Mouse (Mus musculus) thymus, postnatal 4 days (tissue): Measurements from ENCODE around the gene Spice1.
A peak's percentile ranks its signal among the peaks of the same experiment; 100 is the strongest.

Experiments used
- DNase-seq: peaks from one replicate; pipeline ENCODE4 v3.0.0; 2021

The Spice1 gene

GRCm38 (mm10) chr16:44347071-44347901 lies at the start of gene Spice1:
Gene Spice1, plus strand, starts transcription at chr16:44347121.
- peak; percentile 98 for DNase-seq

DNA sequence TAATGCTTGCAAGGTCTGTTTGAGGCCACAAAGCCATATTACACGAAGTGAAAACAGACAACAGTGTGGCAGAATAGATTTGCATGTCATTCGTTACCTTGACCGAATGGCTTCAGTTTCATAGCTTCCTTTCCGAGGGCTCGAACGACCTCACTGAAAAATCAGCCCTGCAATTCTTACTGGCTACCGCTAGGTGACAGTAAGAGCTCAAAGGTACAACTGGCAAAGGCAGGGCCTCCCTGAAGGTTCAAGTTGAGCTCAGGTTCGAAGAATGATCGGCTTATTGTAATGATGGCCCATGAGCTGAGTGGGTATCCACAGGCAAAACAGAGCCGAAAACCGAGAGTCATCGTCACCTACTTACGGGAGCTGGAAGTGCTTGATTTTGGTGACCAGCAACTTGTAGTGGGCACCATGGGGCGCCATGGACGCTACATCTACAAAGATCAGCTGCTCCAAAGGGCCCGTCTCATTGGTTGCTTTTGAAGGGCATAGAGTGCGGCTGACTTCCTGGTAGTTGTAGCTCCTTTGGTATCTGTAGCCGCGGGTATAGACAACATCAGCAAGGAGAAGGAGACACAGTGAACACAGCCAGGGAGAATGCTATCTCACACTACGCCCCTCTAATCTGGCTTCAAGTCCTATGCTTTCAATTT lies 47.4 kb upstream of the Spice1 start:
- DNase-seq = no peak

DNA sequence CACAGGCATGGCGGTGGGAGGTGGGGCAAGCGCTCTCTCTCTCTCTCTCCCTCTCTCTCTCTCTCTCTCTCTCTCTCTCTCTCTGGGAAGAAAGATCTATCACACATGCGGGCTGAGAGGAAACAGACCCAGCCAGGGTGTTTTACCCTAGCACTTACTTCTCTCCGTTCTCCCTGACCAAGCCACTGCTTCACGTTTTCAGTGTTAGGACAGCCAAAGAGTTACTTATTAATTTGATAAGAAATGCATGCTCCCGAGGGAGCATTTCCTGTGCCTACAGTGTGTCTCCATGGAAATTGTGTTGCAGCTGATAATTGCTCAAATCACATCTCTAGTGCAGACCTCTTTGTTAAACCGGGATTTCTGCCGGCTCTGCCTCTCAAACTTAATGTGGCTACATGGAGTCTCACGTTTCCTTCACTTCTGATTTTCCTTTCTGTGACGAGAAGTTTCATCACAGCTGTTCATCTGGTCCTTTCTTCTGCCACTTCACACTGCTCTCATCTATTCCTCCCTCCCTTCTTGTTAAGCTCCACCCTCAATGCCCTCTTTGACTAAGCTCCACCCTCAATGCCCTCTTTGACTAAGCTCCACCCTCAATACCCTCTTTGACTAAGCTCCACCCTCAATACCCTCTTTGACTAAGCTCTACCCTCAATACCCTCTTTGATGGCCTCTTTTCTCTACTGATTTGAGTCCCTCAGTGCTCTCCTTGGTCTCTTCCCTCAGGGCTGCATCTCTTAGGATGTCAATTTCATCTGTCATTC lies 44.6 kb upstream of the Spice1 start:
- DNase-seq = no peak

DNA sequence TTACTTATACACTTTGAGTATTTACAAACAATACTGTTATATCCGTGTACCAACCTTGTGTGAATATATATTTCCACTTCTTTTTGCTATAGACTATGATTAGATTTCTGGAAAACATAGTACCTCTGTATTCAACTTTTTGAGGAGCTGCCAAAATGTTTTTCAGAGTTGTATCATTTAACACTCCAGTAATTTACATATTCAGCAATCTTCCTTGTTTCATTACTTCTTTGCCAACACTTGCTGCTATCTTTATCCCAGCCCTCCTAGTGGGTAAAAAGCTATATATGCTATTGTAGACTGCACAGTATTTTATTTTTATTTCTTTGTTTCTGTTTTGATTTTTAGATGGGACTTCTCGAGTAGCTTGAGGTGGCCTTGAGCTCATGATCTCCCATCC lies 43.1 kb upstream of the Spice1 start:
- DNase-seq = no peak

GRCm38 (mm10) chr16:44305606-44306005 lies 41.3 kb upstream of the Spice1 start:
- no peak for DNase-seq

GRCm38 (mm10) chr16:44313422-44313821 lies 33.5 kb upstream of the Spice1 start:
- no peak for DNase-seq

DNA sequence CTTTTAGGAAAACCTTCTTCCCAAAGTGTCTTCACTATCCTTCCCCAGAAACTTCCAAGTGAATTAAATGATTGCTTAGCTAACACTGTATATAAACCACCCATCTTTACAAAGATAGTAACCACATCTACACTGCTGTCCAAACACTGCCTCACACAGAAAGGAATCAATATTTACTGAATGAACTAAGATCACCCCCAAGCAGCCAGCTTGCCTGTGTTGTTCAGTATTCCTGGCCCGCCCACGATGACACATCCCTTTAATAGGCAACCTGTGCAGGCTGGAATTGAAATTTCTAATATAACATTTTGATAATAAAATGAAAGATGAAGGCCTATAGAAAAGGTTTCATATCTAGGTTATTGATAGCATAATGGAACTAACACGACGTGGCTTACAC lies 30.6 kb upstream of the Spice1 start:
- DNase-seq = no peak

GRCm38 (mm10) chr16:44320232-44320631 lies 26.7 kb upstream of the Spice1 start:
- no peak for DNase-seq

DNA sequence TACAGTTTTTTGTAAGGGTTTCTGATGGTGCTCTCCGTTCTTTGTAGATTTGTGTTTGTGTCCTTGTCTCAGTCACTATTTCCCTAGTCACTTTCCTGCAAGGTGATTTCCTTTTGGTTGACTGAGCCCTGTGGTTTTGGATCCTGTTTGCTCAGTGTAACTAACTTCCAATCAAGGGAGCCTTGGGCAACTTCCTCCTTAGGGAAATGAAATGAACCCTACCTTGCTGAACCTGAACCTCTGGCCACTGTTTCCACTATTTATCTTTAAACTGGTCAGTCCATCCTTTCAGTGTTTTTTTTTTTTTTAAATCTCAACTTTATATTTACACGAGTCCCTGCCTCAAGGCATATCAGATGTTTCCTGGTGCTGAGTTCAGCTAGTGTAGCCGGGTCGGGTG lies 18.3 kb upstream of the Spice1 start:
- DNase-seq = no peak

DNA sequence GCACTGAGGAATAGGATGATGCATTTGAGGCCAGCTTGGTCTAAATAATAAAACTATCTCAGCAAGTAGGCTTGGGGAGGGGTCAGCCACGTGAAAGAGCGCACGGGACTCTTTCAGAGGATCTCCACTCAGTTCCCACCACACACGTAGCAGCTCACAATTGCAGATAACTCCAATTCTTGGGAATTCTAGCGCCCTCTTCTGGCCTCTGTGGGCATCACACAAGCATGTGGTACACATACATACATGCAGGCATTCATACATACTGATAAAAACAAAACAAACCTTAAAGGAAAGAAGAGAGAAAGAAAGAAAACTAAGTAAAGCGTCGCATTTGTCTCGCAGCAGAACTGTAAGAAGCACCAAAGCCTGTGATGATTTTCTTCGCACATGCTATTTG lies 16.3 kb upstream of the Spice1 start:
- peak; percentile 34 for DNase-seq

DNA sequence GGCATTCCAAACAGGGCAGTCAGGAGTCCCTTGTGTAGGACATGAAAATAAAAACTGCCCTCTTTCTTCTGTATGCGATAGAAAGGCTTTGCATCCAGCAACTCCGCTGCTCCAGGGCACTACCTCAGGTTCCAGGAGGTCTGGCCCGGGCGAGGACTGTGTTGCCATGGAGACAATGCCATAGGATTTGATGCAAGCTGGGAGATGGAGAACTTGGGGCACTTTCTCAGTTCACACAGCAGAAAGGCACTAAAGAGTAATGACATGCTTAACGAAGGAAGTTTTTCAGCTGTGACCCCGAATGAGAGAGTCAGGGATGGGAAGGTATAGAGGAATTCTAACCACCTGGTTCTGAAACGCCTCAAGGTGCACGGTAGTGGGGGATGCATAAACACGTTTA lies 15.8 kb upstream of the Spice1 start:
- no peak for DNase-seq

- DNase-seq = no peak
These were observed 15.3 kb upstream of the Spice1 start for GRCm38 (mm10) chr16:44331671-44331994.

DNA sequence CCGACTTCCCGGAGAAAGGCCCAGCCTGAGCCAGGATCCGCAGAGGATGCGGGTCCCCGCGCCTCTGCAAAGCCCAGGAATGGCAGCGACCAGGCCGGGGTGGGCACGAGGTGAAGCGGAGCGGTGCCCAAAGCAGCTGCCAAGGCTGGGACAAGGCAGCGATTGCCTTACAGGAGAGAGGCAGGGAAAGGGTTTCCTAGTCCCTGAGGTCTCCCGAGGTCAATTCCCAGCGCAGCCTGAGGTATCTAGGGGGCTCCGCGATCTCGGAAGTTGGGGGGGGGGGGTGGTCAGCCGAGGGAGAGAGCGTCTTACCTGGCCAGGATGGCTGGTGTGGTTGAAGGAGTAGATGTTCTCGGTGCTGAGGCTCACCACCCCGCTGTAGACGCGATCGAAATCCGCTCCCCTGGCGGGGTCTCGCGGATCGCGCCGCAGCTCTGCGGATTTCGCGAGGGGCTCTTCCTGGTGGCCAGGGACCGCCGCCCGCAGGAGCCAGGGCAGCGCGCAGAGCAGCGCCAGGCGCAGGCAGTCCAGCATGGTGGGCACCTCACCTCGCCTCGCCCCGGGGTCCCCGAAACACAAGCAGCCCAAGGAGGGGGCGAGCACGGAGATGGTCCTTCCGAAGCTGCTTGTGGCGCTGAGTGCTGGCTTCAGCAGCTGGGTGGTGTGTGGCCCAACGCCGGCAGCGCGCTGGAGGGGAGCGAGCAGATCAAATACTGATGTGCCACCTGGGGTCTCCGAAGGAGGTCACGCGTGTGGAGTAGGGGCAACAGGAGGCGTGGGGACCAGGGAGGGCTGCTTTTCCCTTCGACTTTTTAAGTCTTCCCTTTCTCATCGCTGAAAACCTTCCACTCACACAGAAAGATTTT lies 14.7 kb upstream of the Spice1 start:
- peak; percentile 70 for DNase-seq

DNA sequence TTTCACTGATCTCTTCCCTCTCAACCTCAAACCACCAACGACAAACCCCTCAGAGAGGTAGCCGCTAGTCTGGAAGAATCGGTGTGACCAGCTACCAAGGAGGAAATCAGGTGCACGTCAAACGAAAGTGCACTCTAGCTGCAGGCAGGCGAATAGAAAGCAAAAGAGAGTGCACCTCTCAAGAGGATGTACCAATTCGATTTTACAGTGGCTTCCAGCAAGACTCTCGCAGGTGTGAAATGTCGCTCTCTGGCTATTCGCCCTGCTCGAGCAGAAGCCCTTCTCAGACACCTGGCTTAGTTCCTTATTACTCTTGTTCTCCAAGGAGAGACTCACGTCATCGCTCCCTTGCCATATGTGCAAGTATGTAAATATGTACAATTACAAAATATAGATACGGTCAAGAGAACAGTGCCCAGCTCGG lies 14.0 kb upstream of the Spice1 start, which contains the start of gene Sidt1:
TSS of gene Sidt1 (minus strand) at position 336 of the 424 bp plus-strand sequence.
- DNase-seq = peak; percentile 57

- no peak for DNase-seq
These were observed 9.4 kb upstream of the Spice1 start for GRCm38 (mm10) chr16:44337541-44337940.

- DNase-seq = no peak
These were observed 3.0 kb downstream of the Spice1 start for GRCm38 (mm10) chr16:44349801-44350397.

DNA sequence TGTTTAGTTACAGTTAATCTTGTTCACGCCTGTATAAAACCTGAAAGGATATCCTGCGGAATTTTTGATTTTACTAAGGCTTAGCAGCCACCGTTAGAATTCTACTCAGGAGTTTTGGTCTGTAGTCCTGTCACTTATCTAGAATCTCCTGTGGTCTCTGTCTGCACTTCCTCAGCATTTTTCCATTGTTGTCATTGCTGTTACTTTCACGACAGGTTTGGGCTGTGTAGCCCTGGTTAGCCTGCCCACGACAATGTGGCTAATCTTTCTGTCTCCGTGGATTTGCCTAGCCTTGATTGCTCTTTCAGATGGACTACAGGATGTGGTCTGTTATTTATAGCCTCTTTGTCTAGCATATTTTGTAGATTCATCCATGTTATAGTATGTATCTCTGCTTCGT lies 9.4 kb downstream of the Spice1 start:
- no peak for DNase-seq

- DNase-seq = peak; percentile 77
These were observed 10.8 kb downstream of the Spice1 start for GRCm38 (mm10) chr16:44357571-44358268.

DNA sequence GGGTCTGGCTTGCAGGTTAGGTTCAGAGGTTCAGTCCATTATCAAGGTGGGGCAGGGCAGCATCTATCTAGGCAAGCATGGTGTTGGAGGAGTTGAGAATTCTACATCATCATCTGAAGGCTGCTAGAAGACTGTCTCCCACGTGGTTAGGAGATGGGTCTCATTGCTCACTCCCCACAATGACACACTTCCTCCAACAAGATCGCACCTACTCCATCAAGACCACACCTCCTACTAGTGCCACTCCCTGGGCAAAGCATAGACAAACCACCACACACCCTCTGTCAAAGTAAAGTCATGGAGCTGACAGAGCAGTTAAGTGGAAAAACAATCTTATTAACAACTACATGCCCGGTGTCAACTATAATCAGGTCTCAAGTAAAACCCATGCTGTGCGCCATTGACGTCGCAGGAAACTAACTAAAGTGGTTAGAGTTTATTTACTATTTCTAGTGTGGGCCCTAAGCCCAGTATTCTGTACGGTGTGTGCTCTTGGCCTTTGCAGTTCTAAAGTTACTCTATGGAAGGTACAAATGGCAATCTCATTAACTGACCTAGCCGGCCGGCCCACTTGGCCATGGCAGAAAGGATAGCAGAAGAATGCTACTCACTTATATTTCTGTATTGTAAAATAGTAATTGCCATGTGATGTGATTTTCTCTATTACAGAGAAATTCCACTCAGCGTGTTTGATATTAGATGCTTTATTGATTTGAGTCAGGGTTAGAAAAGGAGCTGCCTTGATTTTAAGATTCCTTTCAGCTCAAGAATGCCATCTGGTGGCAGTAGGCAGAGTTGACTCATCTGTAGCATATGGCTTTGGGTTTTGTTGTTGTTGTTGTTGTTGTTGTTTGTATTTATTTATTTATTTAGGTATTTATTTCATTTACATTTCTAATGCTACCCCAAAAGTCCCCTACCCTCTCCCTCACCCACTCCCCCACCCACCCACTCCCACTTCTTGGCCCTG lies 15.3 kb downstream of the Spice1 start:
- peak; percentile 46 for DNase-seq

DNA sequence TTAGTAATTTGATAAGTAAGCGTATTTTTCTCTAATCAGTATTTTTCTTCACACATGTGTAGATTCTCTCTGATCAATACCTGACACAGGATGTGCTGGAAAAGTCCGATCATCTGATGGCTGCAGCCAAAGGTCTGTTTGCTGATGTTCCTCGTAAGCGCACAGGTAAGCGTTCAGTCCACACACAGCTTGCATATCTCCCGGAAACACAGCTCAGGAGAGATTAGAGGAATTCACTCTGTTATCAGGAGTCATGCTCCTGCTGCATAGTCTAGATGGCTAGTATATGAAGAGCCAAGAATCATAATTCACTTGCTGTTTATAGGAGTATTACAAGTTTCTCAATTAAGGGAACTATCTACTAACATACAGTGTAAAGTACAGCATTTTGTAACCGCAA lies 18.6 kb downstream of the Spice1 start:
- DNase-seq = no peak
